Mouse (Mus musculus) ES-Bruce4 (cell line): ENCODE results near the gene Whrn. TPM values are rescaled to one million over a fixed set of nuclear protein-coding genes. Genes with fewer than 3 reads are reported as not detected.

Experiments
- H3K27ac ChIP-seq: 2 replicates; pipeline ENCODE4 v1.5.1; 2012; ENCODE audit warnings: low read length, inconsistent platforms; ENCODE audit not compliant: insufficient read depth
- H3K27me3 ChIP-seq: 2 replicates; pipeline ENCODE4 v1.6.1; 2012; ENCODE audit warnings: mild to moderate bottlenecking, low read length, inconsistent platforms; ENCODE audit not compliant: control insufficient read depth, poor library complexity, insufficient read depth, severe bottlenecking
- H3K36me3 ChIP-seq: 2 replicates; pipeline ENCODE4 v1.6.1; 2012; ENCODE audit warnings: inconsistent platforms, mild to moderate bottlenecking, low read length, moderate library complexity; ENCODE audit not compliant: control insufficient read depth, poor library complexity, insufficient read depth, severe bottlenecking
- H3K4me1 ChIP-seq: one replicate; pipeline ENCODE4 v1.8.1; 2011; ENCODE audit warnings: low read length; ENCODE audit not compliant: control insufficient read depth, insufficient read depth
- H3K4me3 ChIP-seq: 2 replicates; pipeline ENCODE4 v1.5.1; 2011; ENCODE audit warnings: low read depth, mild to moderate bottlenecking, low read length
- H3K9ac ChIP-seq: 2 replicates; pipeline ENCODE4 v1.6.1; 2012; ENCODE audit warnings: low read depth, mild to moderate bottlenecking, inconsistent platforms; ENCODE audit not compliant: poor library complexity, severe bottlenecking
- H3K9me3 ChIP-seq: replicated peaks from 2 replicates; pipeline ENCODE4 v1.6.1; 2012; ENCODE audit warnings: mild to moderate bottlenecking, low read length, inconsistent platforms; ENCODE audit not compliant: control insufficient read depth, poor library complexity, insufficient read depth, severe bottlenecking
- CTCF ChIP-seq: IDR thresholded peaks from one replicate; pipeline ENCODE4 v1.8.1; 2011; ENCODE audit warnings: low read depth, low read length
- EP300 ChIP-seq: IDR thresholded peaks from 2 replicates; pipeline ENCODE4 v1.6.1; 2011; ENCODE audit warnings: low read depth, low read length; ENCODE audit not compliant: insufficient read depth
- POLR2A ChIP-seq: IDR thresholded peaks from one replicate; pipeline ENCODE4 v1.8.1; 2011; ENCODE audit warnings: low read length; ENCODE audit not compliant: insufficient read depth
- polyA plus RNA-seq: library from polyadenylated mRNA; stranded (reverse); fragments of >200 nt; gene quantifications from 2 replicates; pipeline ENCODE4 v1.2.4, GENCODE M21; 2011; ENCODE audit warnings: low read depth; ENCODE audit not compliant: missing spikeins, insufficient read depth, insufficient read length

Whrn gene
- polyA plus RNA-seq, 1 experiment: 33.5 TPM

GRCm38 (mm10) chr4:63530409-63530808 lies 34.6 kb upstream of the Whrn start:
- H3K36me3 ChIP-seq: no peaks in the 10 kb centered on the region
- no peak for TF ChIP-seq CTCF
- no peak for TF ChIP-seq EP300
- TF ChIP-seq POLR2A: no peak
- no peak overlapping the region for H3K4me3 ChIP-seq
- H3K4me1 ChIP-seq: no peaks in the 10 kb centered on the region
- no peak overlapping the region for H3K9ac ChIP-seq
- H3K27ac ChIP-seq: no peak overlapping the region
- H3K27me3 ChIP-seq: no peaks in the 10 kb centered on the region
- no peaks in the 10 kb centered on the region for H3K9me3 ChIP-seq

DNA sequence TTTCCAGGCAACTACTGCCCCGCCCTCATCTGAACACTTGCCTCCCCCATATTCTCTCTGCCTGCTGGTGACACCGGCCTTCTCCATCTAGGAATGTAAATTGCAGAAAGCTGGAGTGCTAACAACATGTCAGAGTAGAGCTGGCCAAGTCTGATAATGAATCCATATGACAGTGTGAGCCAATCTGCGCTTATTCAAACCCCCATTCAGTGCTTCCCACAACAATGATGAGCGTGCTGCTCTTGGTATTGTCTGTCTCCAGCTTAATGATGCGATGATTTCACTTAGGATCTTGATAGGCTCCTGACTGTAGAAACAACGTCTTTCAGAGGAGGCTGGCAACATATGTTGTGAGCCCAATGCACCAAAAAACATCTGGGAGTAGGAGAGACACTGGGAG lies 33.2 kb upstream of the Whrn start:
- Histone ChIP-seq H3K27ac (no peak overlapping the region), H3K4me3 (no peak overlapping the region)
- TF ChIP-seq POLR2A (no peak), EP300 (no peak), CTCF (no peak)

DNA sequence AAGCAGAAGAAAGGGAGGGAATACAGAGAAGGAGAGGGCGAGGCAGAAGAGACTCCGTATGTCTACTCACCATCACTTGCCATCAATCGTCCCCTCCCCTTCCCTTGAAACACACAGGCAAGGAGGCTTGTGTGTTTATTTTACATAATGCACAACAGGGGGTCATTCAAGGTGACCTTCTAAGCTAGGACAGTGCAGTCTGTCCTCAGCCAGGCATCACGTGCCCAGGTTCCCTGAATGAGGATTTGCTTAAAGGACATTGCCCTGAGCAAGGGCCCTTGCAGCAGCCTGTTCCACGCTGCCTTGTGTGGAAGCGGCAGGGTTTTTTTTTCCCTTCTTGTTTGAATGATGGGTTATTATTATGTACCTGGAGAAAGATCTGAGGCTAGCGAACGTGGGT lies 29.7 kb upstream of the Whrn start:
- no peaks in the 10 kb centered on the region for H3K36me3 ChIP-seq
- no peak overlapping the region for H3K27ac ChIP-seq
- no peaks in the 10 kb centered on the region for H3K27me3 ChIP-seq
- no peak overlapping the region for H3K4me3 ChIP-seq
- no peaks in the 10 kb centered on the region for H3K4me1 ChIP-seq
- no peak for TF ChIP-seq CTCF
- TF ChIP-seq EP300: no peak
- no peak for TF ChIP-seq POLR2A
- no peak overlapping the region for H3K9ac ChIP-seq
- no peaks in the 10 kb centered on the region for H3K9me3 ChIP-seq

More for the DNA sequence above, 33.2 kb upstream of the Whrn start:
- Histone ChIP-seq H3K27me3 (no peaks in the 10 kb centered on the region), H3K9me3 (no peaks in the 10 kb centered on the region), H3K9ac (no peak overlapping the region), H3K4me1 (no peaks in the 10 kb centered on the region), H3K36me3 (no peaks in the 10 kb centered on the region)

DNA sequence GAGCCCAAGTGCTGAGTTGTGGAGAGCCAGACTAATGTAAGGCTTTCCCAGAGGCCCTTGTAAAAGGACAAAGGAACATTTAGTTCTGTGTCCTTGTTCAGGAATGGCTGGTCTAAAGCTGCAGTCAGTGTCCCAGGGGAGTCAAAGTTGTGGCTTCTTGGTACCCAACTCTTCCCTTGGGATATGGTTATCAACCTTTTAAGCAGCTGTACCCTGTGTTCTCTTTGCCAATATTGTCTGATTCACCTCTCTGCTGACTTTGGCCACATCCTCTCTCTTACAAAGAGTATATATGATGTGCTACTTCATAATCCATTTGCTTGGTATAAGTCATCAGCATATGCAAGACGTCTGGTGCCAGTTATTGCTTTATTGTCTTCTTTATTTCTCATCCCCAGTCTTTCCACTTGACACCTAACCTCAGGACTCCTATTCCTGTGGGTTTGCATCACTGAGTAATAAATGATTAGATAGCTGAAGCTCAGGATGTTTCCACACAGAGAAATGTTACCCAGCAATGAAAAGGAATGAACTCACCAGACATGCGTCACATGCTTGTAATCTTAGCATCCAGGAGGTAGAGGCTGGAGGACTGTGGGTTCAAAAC lies 26.1 kb upstream of the Whrn start:
- H3K4me1 ChIP-seq: no peaks in the 10 kb centered on the region
- no peak overlapping the region for H3K4me3 ChIP-seq
- H3K9me3 ChIP-seq: no peaks in the 10 kb centered on the region
- no peaks in the 10 kb centered on the region for H3K27me3 ChIP-seq
- H3K27ac ChIP-seq: no peak overlapping the region
- H3K9ac ChIP-seq: no peak overlapping the region
- H3K36me3 ChIP-seq: no peaks in the 10 kb centered on the region
- TF ChIP-seq CTCF: no peak
- TF ChIP-seq EP300: no peak
- no peak for TF ChIP-seq POLR2A

DNA sequence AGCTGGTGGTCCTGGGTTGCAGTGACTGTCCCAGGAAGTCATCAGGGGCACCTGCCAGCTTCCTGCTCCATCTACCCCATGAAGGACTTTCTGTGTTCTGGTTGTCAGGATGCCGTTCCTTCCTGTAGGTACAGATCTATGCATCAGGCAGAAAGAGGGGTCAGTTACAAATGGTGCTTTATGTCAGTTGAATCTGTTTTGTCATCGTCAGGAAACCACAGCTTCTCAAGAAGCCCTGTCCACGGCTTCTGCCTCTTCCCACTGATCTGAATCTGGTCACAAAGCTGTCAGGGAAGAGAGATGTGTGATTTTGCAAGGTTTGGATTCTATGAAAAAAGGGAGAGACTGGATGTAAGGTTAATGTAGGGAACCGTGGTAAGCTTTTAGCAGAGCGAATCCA lies 19.2 kb upstream of the Whrn start:
- H3K9ac ChIP-seq: no peak overlapping the region
- H3K9me3 ChIP-seq: no peaks in the 10 kb centered on the region
- H3K27ac ChIP-seq: no peak overlapping the region
- TF ChIP-seq POLR2A (no peak), CTCF (no peak), EP300 (no peak)
- no peaks in the 10 kb centered on the region; the same call in none of the 2 replicates for H3K27me3 ChIP-seq
- no peaks in the 10 kb centered on the region for H3K36me3 ChIP-seq
- H3K4me1 ChIP-seq: no peaks in the 10 kb centered on the region
- H3K4me3 ChIP-seq: no peak overlapping the region

- H3K4me1 ChIP-seq: no peaks in the 10 kb centered on the region
- H3K27ac ChIP-seq: no peak overlapping the region
- no peak overlapping the region for H3K4me3 ChIP-seq
- H3K9ac ChIP-seq: no peak overlapping the region
- no peaks in the 10 kb centered on the region for H3K9me3 ChIP-seq
- TF ChIP-seq CTCF: no peak
- TF ChIP-seq EP300: no peak
- H3K27me3 ChIP-seq: no peaks in the 10 kb centered on the region; the same call in none of the 2 replicates
- H3K36me3 ChIP-seq: no peaks in the 10 kb centered on the region
These were observed 18.7 kb upstream of the Whrn start for GRCm38 (mm10) chr4:63514454-63514984.
